Mouse (Mus musculus): ENCODE measurements around the gene Galm.

GRCm38 (mm10) chr17:80205657-80206056, 78.4 kb downstream of the Galm start:
- no peak for TF ChIP-seq GATA1 (IDR thresholded peaks at IDR 0.05; ENCODE audit: low read length)
- TF ChIP-seq TAL1 (IDR thresholded peaks at IDR 0.05; ENCODE audit: low read length): no peak

All from erythroblast, embryonic 14.5 days (primary cell).